Mouse (Mus musculus) frontal cortex, postnatal 25 days (tissue): ENCODE measurements at regions not wholly inside any gene's neighbourhood (a gene's known extent, or its start where the extent isn't known, plus 50 kb on each side); places are given as distances from the start of the nearest gene placed in this dataset.
A peak's percentile ranks its signal among the peaks of the same experiment; 100 is the strongest.
"Not testable (repeated sequence)": the region's sequence is repeated elsewhere in the genome, so short reads cannot be mapped to it uniquely, and the experiment has no call there.

Experiments used
- DNase-seq, 2 experiments: peaks; one replicate each; pipeline ENCODE4 v3.0.0; 2022; ENCODE audit warnings: low spot score in 2 of 2

DNA sequence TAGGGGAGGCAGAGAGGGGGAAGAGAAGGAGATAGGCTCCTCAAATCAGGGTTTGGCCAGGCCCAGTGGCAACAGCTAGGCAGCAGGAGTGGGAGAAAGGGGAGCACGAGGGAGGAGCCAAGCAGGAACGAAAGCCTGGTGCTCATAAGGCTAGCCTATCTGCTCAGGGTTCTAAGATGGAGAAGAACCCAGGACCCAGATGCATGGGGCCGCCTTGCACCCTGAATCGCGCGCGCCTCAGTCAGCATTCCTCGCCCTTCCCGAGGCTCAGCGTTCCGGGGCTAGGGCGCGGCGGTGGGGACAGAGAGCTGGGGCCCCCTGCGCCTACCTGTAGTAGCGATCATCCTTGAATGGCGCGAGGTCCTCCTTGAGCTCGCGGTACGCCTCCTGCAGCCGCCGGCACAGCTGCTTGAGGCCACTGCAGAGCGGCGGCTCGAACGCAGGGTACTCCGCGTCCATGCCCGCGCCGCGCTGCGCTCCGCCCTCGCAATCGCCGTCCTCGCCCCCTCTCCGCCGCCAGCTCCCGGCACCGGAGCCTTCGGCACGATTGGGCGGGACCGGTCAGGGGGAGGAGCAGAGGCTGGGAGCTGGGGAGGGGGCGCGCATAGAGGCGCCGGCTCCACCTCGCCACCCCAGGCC is 60.1 kb downstream of the Dynlt1b start:
- peak in 1 of 2 experiments; percentile 45 for DNase-seq

DNA sequence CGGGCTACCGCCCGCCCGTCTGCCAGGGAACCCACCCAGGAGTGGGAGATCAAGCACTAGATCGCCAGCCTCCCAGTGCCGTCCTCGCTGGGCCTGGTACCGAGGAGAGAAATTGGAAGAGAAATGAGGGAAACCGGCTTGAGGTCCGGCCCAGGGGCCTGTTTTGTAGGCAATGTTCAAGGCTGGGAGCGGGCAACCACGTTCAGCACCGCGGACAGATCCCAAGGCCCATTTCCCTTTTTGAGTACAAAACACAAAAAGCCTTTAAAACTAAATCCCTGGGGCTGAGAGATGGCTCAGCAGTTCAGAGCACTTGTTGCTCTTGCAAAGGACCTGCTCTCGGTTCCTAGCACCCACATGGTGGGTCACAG is 60.6 kb downstream of the Dynlt1b start:
- not testable (repeated sequence) for DNase-seq

DNA sequence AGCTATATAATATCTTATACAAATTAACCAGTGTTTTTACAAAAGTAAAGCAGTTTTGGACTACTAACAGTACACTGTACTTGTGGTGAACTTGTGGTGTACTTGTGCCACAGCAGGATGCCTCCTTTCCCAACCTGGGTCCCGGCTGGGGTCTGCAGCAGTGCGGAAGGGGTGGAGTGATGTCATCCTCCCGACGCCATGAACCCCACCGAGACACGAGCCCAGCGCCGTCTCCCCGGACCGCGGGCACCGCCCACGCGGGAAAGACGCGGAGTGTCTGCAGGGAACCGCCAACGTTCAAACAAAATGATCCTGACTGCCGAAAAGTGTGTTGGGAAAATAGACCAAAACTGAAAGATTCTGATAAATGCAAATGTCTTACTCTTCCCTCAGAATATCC is 62.6 kb downstream of the Dynlt1b start:
- DNase-seq: not testable (repeated sequence)

DNA sequence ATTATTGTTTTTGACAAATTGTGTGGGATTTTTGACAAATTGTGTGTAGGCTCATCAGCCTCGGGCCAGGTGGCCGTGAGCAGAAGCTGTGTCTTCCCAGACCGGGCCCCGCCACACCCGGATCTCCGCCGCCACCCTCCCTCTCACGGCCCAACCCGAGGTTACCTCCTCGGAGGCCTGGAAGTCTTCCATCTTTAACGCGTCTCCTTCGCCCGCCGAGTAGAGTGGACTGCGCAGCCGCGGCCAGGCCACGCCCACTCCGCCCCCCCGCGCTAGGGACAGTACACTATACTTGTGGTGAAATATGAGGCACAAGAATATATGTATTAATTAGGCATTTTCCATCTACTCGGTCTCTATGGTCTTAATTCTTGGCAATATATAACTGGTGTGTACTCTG is 63.0 kb downstream of the Dynlt1b start:
- peak; percentile 54 to 62 for DNase-seq

DNA sequence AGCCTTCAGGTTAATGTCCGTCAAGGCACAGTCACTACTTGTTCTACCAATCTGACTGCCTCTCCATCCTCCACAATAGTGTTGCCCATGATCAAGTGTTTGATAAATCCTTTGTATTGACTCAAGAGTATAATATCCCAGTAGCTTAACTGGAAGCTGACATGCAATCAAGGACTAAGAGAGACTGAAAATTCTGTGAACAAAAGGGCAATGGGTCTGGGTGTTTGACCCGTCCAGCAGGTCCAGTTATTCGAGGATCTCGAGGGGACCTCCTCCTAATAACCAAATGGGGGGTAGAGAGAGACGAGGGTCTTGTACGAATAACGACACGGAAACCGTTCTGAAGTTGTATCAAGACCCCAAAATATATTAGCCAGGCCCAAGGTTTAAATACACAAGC is 66.6 kb downstream of the Dynlt1b start:
- not testable (repeated sequence) for DNase-seq

DNA sequence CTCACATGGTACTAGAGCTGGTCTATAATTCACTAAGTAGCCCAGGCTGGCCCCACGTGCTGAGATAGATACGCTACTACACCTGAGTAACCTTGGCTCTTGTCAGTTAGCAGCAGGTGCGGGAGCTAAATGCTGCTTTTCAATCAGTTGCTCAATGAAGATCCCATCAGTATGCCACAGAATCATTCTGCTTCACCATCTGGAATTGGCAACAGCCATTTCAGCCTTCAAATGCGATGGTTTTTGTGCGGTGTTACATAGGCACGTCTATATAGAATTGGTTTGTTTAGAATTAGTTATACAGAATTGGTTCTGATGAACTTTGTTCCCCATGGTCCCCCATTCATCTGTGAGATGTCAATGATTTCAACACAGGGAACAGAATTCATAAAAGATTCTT is 72.8 kb downstream of the Dynlt1b start:
- DNase-seq: not testable (repeated sequence)

DNA sequence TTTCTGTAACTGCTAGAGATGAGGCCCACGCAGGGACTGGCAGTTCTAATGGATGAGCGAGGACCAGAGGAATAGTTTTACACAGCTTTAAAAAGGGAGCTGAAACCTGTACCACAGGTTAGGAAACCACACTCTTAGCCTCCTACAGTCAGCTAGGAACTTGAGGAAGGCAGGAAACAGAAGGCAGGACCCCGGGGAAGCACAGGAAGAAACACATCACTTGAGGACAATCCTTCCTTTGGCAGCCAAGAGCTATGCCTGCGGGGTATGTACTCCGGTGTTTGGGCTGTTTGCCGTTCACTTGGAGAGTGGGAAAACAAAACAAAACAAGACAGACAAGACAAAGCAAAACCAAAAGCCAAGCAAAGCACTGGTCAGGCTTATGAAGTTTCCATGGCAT is 76.0 kb downstream of the Dynlt1b start:
- DNase-seq: not testable (repeated sequence)

DNA sequence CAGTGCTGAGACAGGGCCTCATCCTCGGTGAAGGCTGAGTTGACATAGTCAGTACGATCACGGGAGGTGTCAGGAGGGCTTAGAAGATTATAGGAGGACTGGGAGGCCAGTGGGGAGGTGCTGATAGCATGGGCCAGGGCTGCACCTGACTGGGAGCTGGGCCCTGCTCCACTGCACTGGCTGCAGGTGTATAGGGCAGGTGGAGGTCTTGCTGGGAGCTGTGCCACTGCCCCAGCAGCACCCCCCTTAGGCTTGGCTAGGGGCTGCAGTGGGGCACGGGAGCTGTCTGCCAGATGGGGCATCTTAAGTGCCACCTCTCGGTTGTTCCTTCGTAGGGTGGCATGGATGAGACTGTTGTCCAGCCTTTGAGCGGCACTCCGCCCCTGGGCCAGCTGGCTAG is 85.2 kb downstream of the Dynlt1b start:
- DNase-seq: not testable (repeated sequence)

DNA sequence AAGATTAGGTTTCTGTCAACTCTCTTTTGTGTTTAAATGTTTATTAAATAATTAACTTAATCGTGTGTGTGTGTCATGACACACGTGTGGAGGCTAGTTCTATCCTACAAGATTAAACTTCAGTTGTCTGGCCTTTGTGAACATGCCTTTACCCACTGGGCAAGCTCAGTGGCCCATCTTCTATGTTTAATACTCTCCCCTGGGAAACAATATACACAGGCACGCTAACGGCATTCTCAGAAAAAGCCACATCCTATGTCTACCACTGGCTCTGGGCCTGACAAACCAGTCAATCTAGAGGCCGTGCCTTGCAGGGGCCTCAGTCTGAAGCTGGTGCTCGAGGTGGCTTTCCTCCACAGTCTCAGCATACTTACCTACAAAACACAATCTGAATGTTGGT is 82.4 kb upstream of the Dynlt1c start:
- DNase-seq: not testable (repeated sequence)

DNA sequence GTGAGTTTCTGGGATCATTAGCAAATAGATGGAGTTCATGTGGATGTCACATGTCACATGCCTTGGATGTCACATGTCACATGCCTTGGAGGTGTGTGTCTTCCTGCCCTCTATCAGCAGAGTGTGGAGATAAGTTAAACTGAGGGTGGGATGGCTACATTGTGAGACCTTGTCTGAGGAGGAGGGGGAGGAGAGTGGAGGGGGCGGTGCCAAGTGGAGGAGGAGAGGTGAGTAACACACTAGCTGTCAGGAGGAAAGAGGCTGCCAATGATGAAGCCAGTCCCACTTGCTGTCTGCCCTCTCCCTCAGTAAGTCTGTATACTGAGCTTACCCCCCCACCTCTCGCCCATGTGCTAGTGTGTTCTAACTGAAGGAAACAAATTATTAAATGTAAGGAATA is 81.5 kb upstream of the Dynlt1c start:
- DNase-seq: not testable (repeated sequence)

DNA sequence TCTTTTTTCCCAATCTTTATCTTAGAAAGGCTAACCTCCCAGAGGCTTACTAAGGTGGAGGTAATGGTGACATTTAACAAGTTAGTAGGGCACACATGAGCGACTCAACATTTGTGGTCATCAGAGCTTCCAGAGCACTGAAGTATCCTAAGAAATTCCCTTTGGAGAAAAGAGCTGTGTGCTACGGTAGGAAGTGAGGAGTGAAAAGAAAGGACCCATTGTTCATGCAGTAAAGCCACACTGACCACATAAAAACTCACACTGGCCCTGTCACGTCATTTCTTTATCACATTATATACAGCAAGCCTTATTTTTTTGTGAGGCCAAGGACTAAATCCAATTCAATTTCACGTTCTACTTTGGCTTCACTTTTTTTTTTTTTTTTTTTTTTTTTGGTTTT is 80.7 kb upstream of the Dynlt1c start:
- not testable (repeated sequence) for DNase-seq

DNA sequence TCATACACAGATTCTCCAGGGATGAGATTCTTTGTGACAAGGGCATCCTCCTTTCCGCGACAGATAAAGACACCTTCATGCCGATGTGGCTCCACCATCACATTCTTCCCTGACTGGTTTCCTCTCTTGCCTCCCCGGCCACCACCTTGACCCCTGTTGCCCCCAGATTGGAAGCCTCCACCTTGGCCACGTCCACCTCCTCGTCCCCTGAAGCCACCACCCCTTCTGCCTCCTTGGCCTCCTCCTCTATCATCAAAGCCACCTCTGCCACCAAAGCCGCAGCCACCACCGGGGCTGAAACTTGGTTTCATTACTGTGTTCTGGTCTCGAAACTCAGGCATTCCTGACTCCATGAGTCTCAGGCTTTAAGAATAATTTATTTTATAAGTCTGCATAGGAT is 79.3 kb upstream of the Dynlt1c start:
- DNase-seq: not testable (repeated sequence)

DNA sequence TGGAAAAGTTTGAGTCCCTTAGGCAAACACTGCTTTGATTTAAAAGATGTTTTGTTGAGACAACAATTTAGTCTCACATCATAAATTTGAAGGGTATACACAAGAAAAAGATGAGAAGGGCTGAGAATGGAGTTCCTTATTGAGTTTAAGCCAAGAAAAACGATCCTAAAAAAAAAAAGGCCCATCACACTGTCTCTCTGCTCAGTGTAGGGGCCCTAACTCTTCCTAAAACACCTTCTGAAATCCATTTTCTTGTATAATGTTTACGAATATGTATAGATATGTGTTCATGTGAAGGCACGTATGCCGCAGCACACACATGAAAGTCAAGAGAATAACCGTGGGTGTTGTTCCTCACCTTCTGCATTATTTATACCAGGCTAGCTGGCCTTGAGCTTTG is 62.7 kb upstream of the Dynlt1c start:
- DNase-seq: not testable (repeated sequence)

DNA sequence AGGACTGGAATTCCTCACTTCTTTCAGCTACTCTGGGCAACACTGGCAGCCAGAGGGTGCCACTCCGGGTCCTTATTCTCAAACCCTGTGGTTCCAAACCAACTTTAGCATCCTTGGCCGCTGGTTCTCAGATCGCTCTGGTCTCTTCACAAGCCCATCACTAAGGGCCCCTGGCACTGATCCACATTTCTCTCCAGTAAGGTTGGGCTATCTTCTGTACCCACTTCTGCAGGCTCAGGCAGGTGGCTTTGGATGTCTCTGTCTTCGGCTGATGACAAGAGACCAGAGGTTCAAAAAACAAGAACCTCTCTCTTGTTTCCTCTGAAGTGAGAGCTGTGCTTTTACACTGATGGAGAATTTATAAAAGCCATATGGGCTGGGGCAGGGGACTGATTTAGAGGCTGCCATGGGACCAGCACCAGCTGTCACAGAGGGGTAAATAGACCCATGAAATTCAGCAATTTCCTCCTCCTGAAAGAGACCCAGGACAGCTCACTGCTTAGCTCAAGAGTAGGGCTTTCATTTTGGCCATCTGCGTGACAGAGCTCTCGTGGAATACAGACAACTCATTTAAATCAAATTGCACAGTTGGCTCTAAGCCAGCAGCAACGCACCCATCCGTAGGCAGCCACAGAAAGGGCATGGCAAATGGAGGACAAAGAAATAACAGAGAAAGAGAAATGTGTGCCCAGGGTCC is 54.3 kb upstream of the Dynlt1c start:
- DNase-seq: not testable (repeated sequence)

DNA sequence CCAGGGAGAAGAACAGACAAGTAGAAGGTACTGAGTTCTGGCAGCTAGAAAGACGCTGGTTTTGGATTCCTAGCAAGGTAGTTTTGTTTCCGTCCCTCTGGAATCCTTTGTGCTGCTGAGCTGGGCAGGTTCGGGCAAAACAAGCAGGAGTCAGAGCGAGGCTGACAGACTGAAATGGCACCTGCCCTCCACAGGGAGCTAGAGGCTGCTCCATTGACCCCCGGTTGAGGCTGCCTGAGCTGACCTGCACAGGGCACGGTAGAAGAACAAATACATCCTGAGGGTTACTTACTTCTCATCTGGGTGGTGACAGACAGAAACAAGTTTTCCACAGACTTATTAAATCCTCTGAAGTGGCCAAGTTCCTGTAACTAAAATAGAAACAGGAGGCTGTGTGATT is 53.5 kb upstream of the Dynlt1c start:
- not testable (repeated sequence) for DNase-seq
